Mouse (Mus musculus) thymus, postnatal 0 days (tissue): ENCODE results near the gene Grcc10. TPM values are rescaled to one million over a fixed set of nuclear protein-coding genes. Genes with fewer than 3 reads are reported as not detected.

Source experiments
- DNase-seq: peaks from one replicate; pipeline ENCODE4 v3.0.0-alpha.2; 2015; ENCODE audit warnings: low spot score
- polyA plus RNA-seq: library from polyadenylated mRNA; unstranded; fragments of >200 nt; fragmentation: Nextera tagmentation; extraction: Ambion mirVana; gene quantifications from 2 replicates; pipeline ENCODE4 v1.2.1, GENCODE M21; 2015

Gene Grcc10
- polyA plus RNA-seq = 541 and 549 TPM in 2 replicates

GRCm38 (mm10) chr6:124740888-124741761, at the start of gene Grcc10:
Gene Grcc10, minus strand, starts transcription at chr6:124741374.
- peak; percentile 97 for DNase-seq

DNA sequence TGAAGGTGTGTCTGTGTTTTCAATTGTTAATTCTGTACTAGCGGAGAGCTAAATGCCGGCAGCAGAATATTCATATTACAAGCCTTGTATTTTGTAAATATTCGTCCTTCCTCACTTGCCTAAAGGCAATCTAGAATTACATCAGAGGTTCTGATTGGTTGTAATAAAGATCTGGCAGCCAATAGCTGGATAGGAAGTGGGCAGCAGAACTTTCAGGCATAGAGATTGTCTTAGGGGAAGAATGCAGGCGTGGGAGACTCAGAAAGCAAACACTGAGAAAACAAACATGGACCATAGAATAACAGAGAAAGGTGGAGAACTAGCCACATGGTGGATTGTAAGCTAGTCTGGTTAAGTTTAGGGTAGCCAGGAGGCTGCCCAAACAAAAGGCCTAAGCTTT, 48.9 kb upstream of the Grcc10 start:
- no peak for DNase-seq

- no peak for DNase-seq
These were observed 48.3 kb upstream of the Grcc10 start for GRCm38 (mm10) chr6:124789519-124789918.

DNA sequence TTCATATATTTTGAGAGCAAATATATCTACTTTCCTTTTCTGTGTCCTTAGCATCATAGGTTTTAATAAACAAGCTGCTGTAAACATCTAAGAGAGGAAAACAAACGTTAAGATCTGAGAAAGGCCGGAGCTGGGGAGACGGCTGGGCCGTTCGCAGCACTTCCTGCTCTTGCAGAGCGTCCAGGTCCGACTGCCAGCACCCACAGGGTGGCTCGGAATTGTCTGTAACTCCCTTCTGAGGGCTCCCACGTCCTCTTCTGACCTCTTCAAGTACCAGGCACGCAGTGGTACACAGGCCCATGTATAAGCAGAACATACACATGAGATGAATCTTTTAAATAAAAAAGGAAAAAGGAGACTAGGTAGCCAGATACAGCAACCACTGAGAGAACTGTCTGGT, 46.5 kb upstream of the Grcc10 start:
- no peak for DNase-seq

DNA sequence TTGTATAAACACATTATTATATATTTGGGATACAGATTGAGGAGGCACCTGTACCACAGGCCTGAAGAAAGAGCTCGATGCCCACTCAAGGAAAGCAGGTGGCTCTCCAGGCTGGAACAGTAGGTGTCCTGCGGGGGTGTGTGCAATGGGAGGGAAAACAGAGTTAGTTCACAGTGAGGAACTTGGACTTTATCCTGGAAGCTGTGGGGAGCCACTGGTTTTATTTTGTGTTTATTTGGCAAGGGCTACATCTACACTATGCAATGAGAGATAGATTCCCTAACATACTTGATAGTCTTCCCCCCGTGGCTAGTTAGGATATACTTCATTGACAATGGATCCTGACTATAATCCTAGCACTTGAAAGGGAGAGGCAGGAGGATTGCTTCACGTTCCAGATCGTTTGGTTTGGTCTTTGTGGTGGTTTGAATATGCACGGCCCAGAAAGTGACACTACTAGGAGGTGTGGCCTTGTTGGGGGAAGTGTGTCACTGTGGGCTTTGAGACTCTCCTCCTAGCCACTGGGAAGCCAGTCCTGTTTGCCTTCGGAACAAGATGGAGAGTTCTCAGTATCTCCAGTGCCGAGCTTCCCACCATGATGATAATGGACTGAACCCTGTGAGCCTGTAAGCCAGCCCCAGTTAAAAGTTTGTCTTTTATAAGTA, 45.7 kb upstream of the Grcc10 start:
- DNase-seq = no peak

GRCm38 (mm10) chr6:124782436-124782835, 41.3 kb upstream of the Grcc10 start:
- peak; percentile 40 for DNase-seq

DNA sequence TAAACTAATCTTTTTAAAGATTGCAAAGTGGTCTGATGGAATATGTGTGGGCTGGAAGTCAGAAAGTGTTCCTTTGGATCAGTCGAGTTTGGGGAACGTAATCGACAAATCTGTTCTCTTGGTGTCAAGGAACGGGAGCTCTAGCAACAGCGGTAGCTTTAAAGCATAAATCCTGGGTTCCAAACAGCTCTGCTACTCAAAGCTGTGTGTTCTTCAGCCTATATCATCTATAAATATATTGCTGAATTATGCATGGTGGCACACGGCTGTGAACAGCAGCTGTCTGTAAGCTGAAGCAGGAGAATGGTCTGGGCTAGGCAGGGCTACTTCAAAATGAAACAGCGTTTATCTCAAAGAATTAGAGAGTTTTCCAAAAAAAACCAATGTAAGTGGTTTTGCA, 39.7 kb upstream of the Grcc10 start:
- DNase-seq = no peak

DNA sequence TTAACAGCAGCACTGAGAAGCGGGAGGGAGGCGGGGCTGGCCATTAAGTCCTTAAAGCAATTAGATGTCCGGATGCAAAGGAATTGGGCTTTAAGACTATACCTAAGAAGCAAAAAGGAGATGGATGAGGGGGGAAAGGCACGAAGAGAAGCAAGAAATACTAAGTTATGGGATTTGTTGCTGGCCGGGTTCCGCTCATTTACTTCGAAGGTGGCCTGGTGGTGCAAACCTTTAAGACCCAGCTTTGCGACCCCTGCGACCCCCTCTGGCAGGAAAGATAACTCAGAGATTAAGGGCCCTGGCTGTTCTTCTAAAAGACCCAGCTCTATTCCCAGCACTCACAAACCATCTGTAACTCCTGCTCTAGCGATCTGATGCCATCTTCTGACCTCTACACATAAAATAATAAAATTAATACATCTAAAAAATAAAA, 38.8 kb upstream of the Grcc10 start:
- DNase-seq = no peak

DNA sequence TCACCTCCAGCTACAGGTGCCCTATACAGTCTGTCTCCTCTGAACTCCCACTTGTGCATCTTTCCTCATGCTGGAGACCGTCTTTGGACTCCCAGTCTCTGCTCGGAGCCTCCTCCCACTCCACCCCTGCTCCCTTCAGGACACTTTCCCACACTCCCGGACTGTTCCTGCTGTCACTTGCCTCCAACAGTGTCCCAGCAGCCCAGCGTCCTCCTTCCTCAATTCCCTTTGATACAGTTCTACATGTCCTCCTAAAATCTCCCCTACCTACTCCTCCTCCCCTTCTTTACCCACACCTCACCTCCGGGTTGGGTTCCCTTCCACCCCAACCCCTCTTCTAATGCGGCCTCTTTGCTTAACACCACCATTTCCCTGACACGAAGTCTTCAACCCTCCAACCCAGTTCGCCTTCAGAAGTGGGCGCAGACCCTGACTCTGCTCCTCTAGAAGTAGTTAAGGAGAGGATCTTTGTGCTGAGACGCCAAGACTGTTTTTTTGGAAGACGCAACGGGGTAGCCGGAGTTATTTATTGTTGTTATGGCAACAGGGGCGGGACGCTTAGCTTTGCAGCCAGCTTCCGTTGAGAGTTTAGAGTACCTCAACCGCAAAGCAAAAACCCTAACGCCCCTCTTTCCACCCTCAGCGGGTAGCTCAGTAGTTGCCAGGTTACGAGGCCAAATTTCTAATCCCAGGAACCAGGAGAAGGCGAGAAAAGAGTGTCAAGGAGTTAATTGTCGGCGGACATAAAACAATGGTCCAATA, 38.2 kb upstream of the Grcc10 start, which contains the start of gene Lrrc23:
Gene Lrrc23, minus strand, starts transcription at position 506 of the 762 bp plus-strand sequence.
- DNase-seq = peak; percentile 88

DNA sequence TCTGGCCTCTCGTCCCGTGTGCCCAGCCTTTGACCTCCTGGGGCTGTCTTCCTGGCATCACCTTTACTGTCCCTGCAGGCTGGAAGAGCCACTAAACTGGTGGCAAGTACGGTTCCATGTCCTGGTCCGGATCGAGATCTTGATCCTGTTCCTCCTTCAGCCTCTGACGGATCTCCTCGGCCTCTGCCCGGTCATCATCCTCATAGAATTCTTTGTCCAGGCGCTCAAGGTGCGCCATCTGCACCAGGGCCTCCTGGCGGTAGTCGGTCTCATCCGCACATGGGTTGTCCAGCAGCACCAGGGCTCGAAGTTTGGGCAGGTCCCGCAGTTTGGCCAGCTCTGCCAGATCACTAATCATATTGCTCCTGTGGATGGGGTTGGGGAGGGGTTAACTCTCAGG, 29.3 kb upstream of the Grcc10 start:
- DNase-seq = no peak

- DNase-seq = no peak
These were observed 28.8 kb upstream of the Grcc10 start for GRCm38 (mm10) chr6:124770013-124770412.

- peak; percentile 70 for DNase-seq
These were observed 28.1 kb upstream of the Grcc10 start, which contains the start of gene Eno2 for GRCm38 (mm10) chr6:124769101-124769765. Gene Eno2, minus strand, starts transcription at chr6:124769673.

GRCm38 (mm10) chr6:124768704-124769044, 27.5 kb upstream of the Grcc10 start:
- DNase-seq = no peak

GRCm38 (mm10) chr6:124767920-124768703, 26.9 kb upstream of the Grcc10 start:
- DNase-seq = no peak

GRCm38 (mm10) chr6:124767536-124767919, 26.4 kb upstream of the Grcc10 start:
- no peak for DNase-seq

DNA sequence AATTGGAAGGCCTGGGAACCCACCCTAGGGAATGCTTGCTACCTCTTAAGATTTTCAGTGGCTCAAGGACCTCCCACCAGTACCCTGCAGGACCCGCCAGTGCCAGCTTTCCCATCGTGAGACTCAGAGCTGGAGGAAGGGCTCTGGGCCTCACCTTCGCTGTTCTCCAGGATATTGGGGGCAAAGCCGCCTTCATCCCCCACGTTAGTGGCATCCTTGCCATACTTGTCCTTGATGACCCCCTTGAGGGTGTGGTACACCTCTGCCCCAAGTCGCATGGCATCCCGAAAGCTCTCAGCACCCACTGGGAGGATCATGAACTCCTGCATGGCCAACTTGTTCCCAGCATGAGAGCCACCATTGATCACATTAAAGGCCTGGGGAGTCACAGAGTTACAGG, 24.8 kb upstream of the Grcc10 start:
- no peak for DNase-seq

DNA sequence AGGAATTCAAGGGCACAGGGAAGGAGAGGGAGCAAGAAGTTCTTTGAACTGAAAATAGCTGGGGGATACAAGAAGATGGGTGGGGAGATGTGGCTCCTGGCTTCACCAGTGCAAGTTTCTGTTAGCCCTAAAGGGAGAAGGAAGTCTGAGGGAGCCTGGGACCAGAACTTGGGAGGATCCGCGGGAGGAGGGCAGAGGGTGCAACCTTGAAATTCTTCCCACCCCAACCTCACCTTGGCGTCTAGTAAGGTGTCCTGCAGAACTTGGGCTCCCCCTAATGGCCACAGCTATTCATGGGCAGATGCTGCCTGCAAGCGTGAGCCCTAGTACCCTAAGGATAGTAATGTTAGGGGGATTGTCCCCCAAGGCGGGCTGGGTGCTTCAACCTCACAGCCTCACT, 18.1 kb upstream of the Grcc10 start:
- DNase-seq = peak; percentile 88

GRCm38 (mm10) chr6:124758849-124759232, 17.7 kb upstream of the Grcc10 start:
- DNase-seq = no peak

GRCm38 (mm10) chr6:124757909-124758848, 17.0 kb upstream of the Grcc10 start:
- no peak for DNase-seq
